Mouse (Mus musculus) heart, postnatal 0 days (tissue): ENCODE data around the gene Fscn2. TPM values are rescaled to one million over a fixed set of nuclear protein-coding genes. Genes with fewer than 3 reads are reported as not detected.
A peak's percentile ranks its signal among the peaks of the same experiment; 100 is the strongest.

ENCODE experiments used
- ATAC-seq: fragments of 200-750 bp; cut with Nextera tagmentation; 2 replicates; pipeline ENCODE4 v1.8.0; 2017; ENCODE audit warnings: low read depth, moderate number of reproducible peaks, moderate library complexity; ENCODE audit not compliant: insufficient read depth
- DNase-seq: peaks from one replicate; pipeline ENCODE4 v3.0.0-alpha.2; 2016; ENCODE audit warnings: low spot score
- H3K27ac ChIP-seq: fragments of 300-500 bp; sonication (generic); 2 replicates; pipeline ENCODE4 v1.5.1; 2014; ENCODE audit warnings: low read depth, mild to moderate bottlenecking
- H3K27me3 ChIP-seq: fragments of 300-500 bp; sonication (generic); 2 replicates; pipeline ENCODE4 v1.6.1; 2014; ENCODE audit warnings: low read length, mixed read lengths; ENCODE audit not compliant: control insufficient read depth, insufficient read depth
- H3K36me3 ChIP-seq: fragments of 300-500 bp; sonication (generic); replicated peaks from 2 replicates; pipeline ENCODE4 v1.6.1; 2014; ENCODE audit warnings: low read length, mixed read lengths; ENCODE audit not compliant: control insufficient read depth, insufficient read depth
- H3K4me1 ChIP-seq: fragments of 300-500 bp; sonication (generic); 2 replicates; pipeline ENCODE4 v1.6.1; 2014; ENCODE audit warnings: antibody characterized with exemption; ENCODE audit not compliant: control insufficient read depth, insufficient read depth
- H3K4me2 ChIP-seq: fragments of 300-500 bp; sonication (generic); 2 replicates; pipeline ENCODE4 v1.6.1; 2014; ENCODE audit warnings: low read depth, mild to moderate bottlenecking, low read length, moderate library complexity
- H3K4me3 ChIP-seq: fragments of 300-500 bp; sonication (generic); 2 replicates; pipeline ENCODE4 v1.5.1; 2014; ENCODE audit warnings: low read depth, low read length
- H3K9ac ChIP-seq: fragments of 300-500 bp; sonication (generic); replicated peaks from 2 replicates; pipeline ENCODE4 v1.6.1; 2014; ENCODE audit warnings: low read depth, low read length, mixed read lengths
- H3K9me3 ChIP-seq: fragments of 300-500 bp; sonication (generic); replicated peaks from 2 replicates; pipeline ENCODE4 v1.6.1; 2016; ENCODE audit warnings: low read length; ENCODE audit not compliant: control insufficient read depth
- CTCF ChIP-seq: IDR thresholded peaks from 2 replicates; pipeline ENCODE4 v1.5.1; 2016; ENCODE audit warnings: antibody characterized with exemption, control low read depth, low read depth
- EP300 ChIP-seq: IDR thresholded peaks from 2 replicates; pipeline ENCODE4 v1.6.1; 2016; ENCODE audit warnings: antibody characterized with exemption, low read depth
- WGBS: fragments of 180-500 bp; shearing (Covaris S2); extraction: QIAGEN DNeasy Blood & Tissue Kit; methylation state at CpG from one replicate; pipeline ENCODE4 v1.1.7; 2014; 5-methylcytosine and 5-hydroxymethylcytosine counted together
- polyA plus RNA-seq: library from polyadenylated mRNA; unstranded; fragments of >200 nt; fragmentation: Nextera tagmentation; extraction: Ambion mirVana; gene quantifications from 2 replicates; pipeline ENCODE4 v1.2.1, GENCODE M21; 2015
- total RNA-seq: library from RNA; depleted of rRNA; stranded (reverse); fragments of >200 nt; gene quantifications from 2 replicates; pipeline ENCODE4 v1.2.3, GENCODE M21; 2014; ENCODE audit warnings: low replicate concordance; rRNA removed

Gene Fscn2
- not detected in 2 replicates for total RNA-seq
- 0.65 and 0.68 TPM in 2 replicates for polyA plus RNA-seq

DNA sequence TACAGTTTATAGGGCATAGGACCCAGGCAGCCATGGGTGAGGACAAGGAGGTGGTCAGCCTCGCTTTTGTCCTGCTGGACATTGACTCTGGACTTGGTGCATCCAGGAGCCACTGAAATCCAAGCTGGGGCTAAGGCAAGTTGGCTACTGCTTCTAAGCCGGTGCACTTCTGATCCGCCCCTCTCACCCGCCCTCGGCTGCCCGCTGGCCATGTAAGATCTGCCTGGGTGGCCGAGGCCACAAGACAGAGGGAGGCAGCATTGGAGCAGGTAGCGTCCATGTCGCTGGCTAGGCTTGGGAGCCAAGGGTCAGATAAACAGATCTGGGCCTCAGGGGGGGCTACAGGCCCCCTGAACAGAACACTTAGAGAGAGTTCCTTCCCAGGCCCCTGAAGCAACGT, at the start of gene Fscn2:
Fscn2 (plus strand) TSS at position 240 of the 400 bp plus-strand sequence.
- DNase-seq: no peak
- H3K9ac ChIP-seq: no peak within 1 kb of the TSS

GRCm38 (mm10) chr11:120311561-120311960, 49.8 kb upstream of the Fscn2 start:
- H3K9me3 ChIP-seq: no peaks in the 10 kb centered on the region
- peak overlapping the region; percentile 78 for H3K4me2 ChIP-seq
- DNase-seq (no peak), ATAC-seq (no peak)
- WGBS: 67% methylated on average over 10 of the region's 10 CpGs
- no peaks in the 10 kb centered on the region for H3K27me3 ChIP-seq
- peak overlapping the region; percentile 47; the same call in 1 of the 2 replicates for H3K4me3 ChIP-seq
- peak overlapping the region; percentile 86 for H3K27ac ChIP-seq
- H3K9ac ChIP-seq: peak overlapping the region; percentile 55
- TF ChIP-seq EP300: no peak
- peaks cover 24% of the 10 kb centered on the region for H3K4me1 ChIP-seq
- H3K36me3 ChIP-seq: no peaks in the 10 kb centered on the region

More for the DNA sequence above, at the start of gene Fscn2:
- WGBS: 85% methylated on average over 10 of the region's 10 CpGs
- Histone ChIP-seq H3K9me3 (no peaks in the 10 kb centered on the region), H3K4me3 (no peak within 1 kb of the TSS), H3K4me2 (no peak within 1 kb of the TSS), H3K36me3 (no peaks in the 10 kb centered on the region), H3K4me1 (peaks cover 29% of the 10 kb centered on the region), H3K27ac (no peak within 1 kb of the TSS), H3K27me3 (no peaks in the 10 kb centered on the region; the same call in 1 of the 2 replicates)
- TF ChIP-seq EP300: no peak
- no peak for TF ChIP-seq CTCF
- ATAC-seq: no peak

- no peaks in the 10 kb centered on the region for H3K9me3 ChIP-seq
- peaks cover 29% of the 10 kb centered on the region for H3K4me1 ChIP-seq
Observed at GRCm38 (mm10) chr11:120312069-120312468, 49.3 kb upstream of the Fscn2 start.

DNA sequence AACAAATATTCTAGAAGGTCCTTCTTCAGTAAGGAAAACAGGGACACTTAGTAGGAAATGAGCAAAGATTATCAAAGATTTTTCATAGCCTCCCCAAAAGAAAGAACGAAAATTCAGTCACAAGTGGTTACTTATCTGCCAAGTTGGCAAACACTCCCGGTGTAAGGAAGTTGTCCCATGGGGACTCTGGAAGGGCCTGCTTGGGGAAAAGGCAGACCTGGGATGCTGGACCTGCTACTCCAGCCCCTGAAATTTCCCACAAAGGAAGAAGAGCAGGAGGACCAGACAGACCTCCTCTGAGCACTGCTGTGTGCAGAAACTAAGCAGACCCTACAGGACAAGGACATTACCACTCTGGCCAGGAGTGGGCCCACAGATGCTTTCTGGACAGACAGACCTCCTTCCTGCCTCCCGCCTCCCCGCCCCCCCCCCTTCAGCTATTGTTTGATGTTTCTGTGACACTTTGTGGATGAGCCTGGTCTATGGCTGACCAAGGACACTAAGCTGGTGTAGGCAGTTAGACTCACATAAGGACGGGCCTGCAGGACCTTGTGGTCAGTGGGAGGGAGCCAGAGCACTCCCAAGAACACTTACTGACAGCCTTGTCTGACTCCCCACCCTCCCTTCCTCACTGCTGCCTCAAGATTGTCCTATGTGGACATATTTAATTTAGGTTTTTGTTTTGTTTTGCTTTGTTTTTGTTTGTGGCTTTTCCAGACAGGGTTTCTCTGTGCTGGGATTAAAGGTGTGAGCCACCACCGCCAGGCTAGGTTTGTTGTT, 47.2 kb upstream of the Fscn2 start:
- Histone ChIP-seq H3K4me1 (peaks cover 27% of the 10 kb centered on the region), H3K4me3 (no peak overlapping the region), H3K9me3 (no peaks in the 10 kb centered on the region), H3K9ac (no peak overlapping the region), H3K36me3 (no peaks in the 10 kb centered on the region), H3K4me2 (no peak overlapping the region), H3K27me3 (no peaks in the 10 kb centered on the region), H3K27ac (no peak overlapping the region)
- 48% methylated on average over 6 of the region's 6 CpGs for WGBS
- DNase-seq (no peak), ATAC-seq (no peak)
- TF ChIP-seq EP300: no peak
- no peak for TF ChIP-seq CTCF

More at GRCm38 (mm10) chr11:120312069-120312468, 49.3 kb upstream of the Fscn2 start:
- no peaks in the 10 kb centered on the region for H3K36me3 ChIP-seq
- no peak overlapping the region for H3K4me3 ChIP-seq
- TF ChIP-seq CTCF (no peak), EP300 (no peak)
- no peaks in the 10 kb centered on the region for H3K27me3 ChIP-seq
- 90% methylated on average over 6 of the region's 6 CpGs for WGBS
- no peak for DNase-seq
- no peak overlapping the region for H3K9ac ChIP-seq
- H3K4me2 ChIP-seq: no peak overlapping the region
- ATAC-seq: no peak
- H3K27ac ChIP-seq: no peak overlapping the region

- H3K27me3 ChIP-seq: no peaks in the 10 kb centered on the region
- DNase-seq (no peak), ATAC-seq (no peak)
- H3K4me3 ChIP-seq: no peak overlapping the region
- no peaks in the 10 kb centered on the region for H3K36me3 ChIP-seq
- WGBS: 49% methylated on average over 16 of the region's 16 CpGs
- no peak overlapping the region for H3K4me2 ChIP-seq
- H3K9ac ChIP-seq: no peak overlapping the region
- H3K27ac ChIP-seq: no peak overlapping the region
- H3K4me1 ChIP-seq: peaks cover 27% of the 10 kb centered on the region
- H3K9me3 ChIP-seq: no peaks in the 10 kb centered on the region
- no peak for TF ChIP-seq EP300
- TF ChIP-seq CTCF: no peak
Observed at GRCm38 (mm10) chr11:120314721-120315415, 46.5 kb upstream of the Fscn2 start.
